Mouse (Mus musculus): ENCODE data around the gene Vsig1. TPM values are rescaled to one million over a fixed set of nuclear protein-coding genes. Genes with fewer than 3 reads are reported as not detected.

Vsig1 gene
- polyA plus RNA-seq, 1 experiment from 2014 or later: 119 TPM

DNA sequence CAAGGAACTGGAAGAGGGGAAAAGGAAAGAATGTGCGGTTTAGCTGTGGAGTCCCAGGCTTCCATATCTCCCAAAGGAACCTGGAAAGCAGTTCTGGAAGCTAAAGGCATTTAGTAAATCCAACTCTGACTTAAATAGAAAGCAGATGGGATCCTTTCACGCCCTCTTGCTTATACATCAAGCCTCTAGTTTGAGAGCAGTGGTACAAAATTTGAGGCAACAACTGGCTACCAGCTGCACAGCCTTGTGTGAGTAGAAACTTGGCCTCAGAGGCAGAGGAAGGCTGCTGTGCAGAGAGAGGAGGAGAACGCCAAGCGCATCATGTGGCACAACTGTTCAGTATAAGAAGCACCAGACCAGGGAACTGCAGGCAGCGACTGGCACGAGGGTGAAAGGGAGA, 13.9 kb downstream of the Vsig1 start:
- WGBS: 69% methylated on average over 6 of the region's 6 CpGs
- Histone ChIP-seq H3K36me3 (ENCODE audit: control insufficient read depth, insufficient read depth, low read length) (no peaks in the 10 kb centered on the region), H3K9me3 (ENCODE audit: control insufficient read depth, low read length) (no peaks in the 10 kb centered on the region), H3K4me2 (replicated peaks; ENCODE audit: low read depth) (no peak overlapping the region), H3K27ac (replicated peaks) (no peak overlapping the region), H3K4me3 (ENCODE audit: low read depth, low read length) (no peak overlapping the region), H3K4me1 (replicated peaks; ENCODE audit: control insufficient read depth, insufficient read depth) (no peaks in the 10 kb centered on the region), H3K9ac (ENCODE audit: low read length) (no peak overlapping the region), H3K27me3 (ENCODE audit: control insufficient read depth, insufficient read depth, low read length) (no peaks in the 10 kb centered on the region)
- TF ChIP-seq EP300 (optimal IDR thresholded peaks at IDR 0.05): no peak
- TF ChIP-seq CTCF (IDR thresholded peaks at IDR 0.05; ENCODE audit: low read depth): no peak
- DNase-seq (ENCODE audit: low spot score) (no peak), ATAC-seq (ENCODE audit: low FRiP score, low TSS enrichment) (no peak)

DNA sequence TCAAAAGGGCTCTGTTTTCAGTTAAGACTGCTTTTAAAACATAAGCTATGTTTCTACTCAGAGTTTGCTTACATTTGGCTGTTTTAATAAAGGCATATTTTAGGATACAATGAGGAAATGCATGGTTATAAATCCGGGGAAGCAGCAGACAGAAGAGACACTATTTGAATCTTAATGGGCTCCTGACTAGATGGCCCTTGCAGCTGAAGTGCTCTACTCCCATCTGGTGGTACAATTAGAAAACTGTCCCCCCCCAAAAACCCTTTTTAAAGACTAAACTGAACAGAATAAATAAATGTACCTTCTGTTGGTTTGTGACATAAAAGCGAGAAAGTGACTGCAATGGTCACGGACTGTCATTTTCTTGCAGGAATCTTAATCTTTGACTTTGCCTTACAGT, 24.7 kb downstream of the Vsig1 start:
- no peaks in the 10 kb centered on the region for H3K27me3 ChIP-seq (ENCODE audit: control insufficient read depth, insufficient read depth, low read length)
- ATAC-seq (ENCODE audit: low FRiP score, low TSS enrichment): no peak

DNA sequence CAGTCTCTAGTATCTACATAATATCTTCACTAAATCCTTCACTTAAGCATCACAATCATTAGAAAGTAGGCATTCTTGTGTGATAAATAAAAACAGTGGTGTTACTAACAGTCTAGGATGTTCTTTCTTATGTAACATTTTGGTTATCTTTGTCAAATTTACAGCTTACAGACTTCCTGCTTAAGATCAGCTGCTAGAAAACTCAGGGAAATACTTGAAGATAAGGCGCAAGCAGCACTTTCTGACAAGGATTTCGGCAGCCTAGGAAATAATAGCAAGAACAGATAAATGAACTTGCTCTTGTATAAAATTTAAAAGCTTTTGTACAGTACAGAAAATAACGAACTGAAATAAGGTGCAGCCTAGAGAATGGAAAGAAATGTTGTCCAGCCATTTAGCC, 25.9 kb downstream of the Vsig1 start:
- Histone ChIP-seq H3K27ac (replicated peaks) (no peak overlapping the region), H3K9me3 (ENCODE audit: control insufficient read depth, low read length) (no peaks in the 10 kb centered on the region), H3K36me3 (ENCODE audit: control insufficient read depth, insufficient read depth, low read length) (no peaks in the 10 kb centered on the region), H3K4me2 (replicated peaks; ENCODE audit: low read depth) (no peak overlapping the region), H3K27me3 (ENCODE audit: control insufficient read depth, insufficient read depth, low read length) (no peaks in the 10 kb centered on the region), H3K4me1 (replicated peaks; ENCODE audit: control insufficient read depth, insufficient read depth) (no peaks in the 10 kb centered on the region), H3K4me3 (ENCODE audit: low read depth, low read length) (no peak overlapping the region), H3K9ac (ENCODE audit: low read length) (no peak overlapping the region)
- no peak for TF ChIP-seq EP300 (optimal IDR thresholded peaks at IDR 0.05)
- no peak for TF ChIP-seq CTCF (IDR thresholded peaks at IDR 0.05; ENCODE audit: low read depth)
- 76% methylated on average over 3 of the region's 3 CpGs for WGBS
- DNase-seq (ENCODE audit: low spot score) (no peak), ATAC-seq (ENCODE audit: low FRiP score, low TSS enrichment) (no peak)

More for the DNA sequence above, 24.7 kb downstream of the Vsig1 start:
- DNase-seq (ENCODE audit: low spot score): no peak
- no peak overlapping the region for H3K9ac ChIP-seq (ENCODE audit: low read length)
- H3K4me1 ChIP-seq (replicated peaks; ENCODE audit: control insufficient read depth, insufficient read depth): no peaks in the 10 kb centered on the region
- no peak overlapping the region for H3K4me3 ChIP-seq (ENCODE audit: low read depth, low read length)
- no peak overlapping the region for H3K27ac ChIP-seq (replicated peaks)
- H3K36me3 ChIP-seq (ENCODE audit: control insufficient read depth, insufficient read depth, low read length): no peaks in the 10 kb centered on the region
- TF ChIP-seq EP300 (optimal IDR thresholded peaks at IDR 0.05) (no peak), CTCF (IDR thresholded peaks at IDR 0.05; ENCODE audit: low read depth) (peak; percentile 73)
- no peak overlapping the region for H3K4me2 ChIP-seq (replicated peaks; ENCODE audit: low read depth)
- whole genome bisulfite sequencing: 60% methylated on average over 3 of the region's 3 CpGs
- H3K9me3 ChIP-seq (ENCODE audit: control insufficient read depth, low read length): no peaks in the 10 kb centered on the region

DNA sequence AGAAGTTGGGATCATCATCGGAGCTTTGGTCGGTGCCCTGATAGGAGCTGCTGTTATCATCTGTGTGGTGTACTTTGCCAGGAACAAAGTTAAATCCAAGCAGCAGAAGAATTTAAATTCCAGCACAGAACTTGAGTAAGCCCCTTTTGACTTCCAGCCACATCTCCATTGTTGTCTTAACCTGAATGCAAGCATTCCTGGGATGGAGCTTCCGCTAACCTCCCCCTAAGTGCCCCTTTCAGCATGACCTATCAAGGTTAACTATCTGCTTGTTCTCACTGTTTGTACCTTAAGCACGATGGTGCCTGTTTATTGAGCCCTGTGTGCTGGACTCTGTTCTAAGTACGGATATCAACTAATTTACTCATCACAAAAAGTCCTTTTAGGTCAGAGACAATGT, 28.9 kb downstream of the Vsig1 start:
- no peak for DNase-seq (ENCODE audit: low spot score)
- Histone ChIP-seq H3K4me2 (replicated peaks; ENCODE audit: low read depth) (no peak overlapping the region), H3K4me3 (ENCODE audit: low read depth, low read length) (no peak overlapping the region), H3K36me3 (ENCODE audit: control insufficient read depth, insufficient read depth, low read length) (no peaks in the 10 kb centered on the region), H3K27me3 (ENCODE audit: control insufficient read depth, insufficient read depth, low read length) (no peaks in the 10 kb centered on the region), H3K27ac (replicated peaks) (no peak overlapping the region), H3K4me1 (replicated peaks; ENCODE audit: control insufficient read depth, insufficient read depth) (no peaks in the 10 kb centered on the region), H3K9ac (ENCODE audit: low read length) (no peak overlapping the region), H3K9me3 (ENCODE audit: control insufficient read depth, low read length) (no peaks in the 10 kb centered on the region)
- 51% methylated on average over 5 of the region's 5 CpGs for WGBS
- TF ChIP-seq EP300 (optimal IDR thresholded peaks at IDR 0.05) (no peak), CTCF (IDR thresholded peaks at IDR 0.05; ENCODE audit: low read depth) (no peak)
- ATAC-seq (ENCODE audit: low FRiP score, low TSS enrichment): no peak

DNA sequence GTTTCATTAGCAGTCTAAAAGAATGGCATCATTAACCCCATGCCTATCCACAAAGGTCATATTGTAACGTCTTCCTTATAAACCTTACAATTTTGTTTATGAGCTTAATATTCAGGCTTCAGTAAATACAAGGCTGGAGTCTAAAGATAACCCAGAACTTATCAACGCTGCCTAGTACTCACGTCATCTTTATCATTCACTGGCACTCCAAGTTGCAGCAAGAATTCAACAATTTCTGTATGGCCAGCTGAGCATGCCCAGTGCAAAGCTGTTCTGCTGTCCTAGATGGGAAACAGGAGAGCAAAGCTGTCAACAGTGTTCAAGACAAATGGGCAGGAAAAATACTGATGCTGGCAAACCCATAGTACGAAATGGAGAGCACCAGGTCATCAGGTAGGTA, 46.2 kb downstream of the Vsig1 start:
- DNase-seq (ENCODE audit: low spot score) (no peak), ATAC-seq (ENCODE audit: low FRiP score, low TSS enrichment) (no peak)
- H3K27me3 ChIP-seq (ENCODE audit: control insufficient read depth, insufficient read depth, low read length): no peaks in the 10 kb centered on the region
- 85% methylated on average over 4 of the region's 4 CpGs for WGBS
- no peaks in the 10 kb centered on the region for H3K36me3 ChIP-seq (ENCODE audit: control insufficient read depth, insufficient read depth, low read length)
- H3K9me3 ChIP-seq (ENCODE audit: control insufficient read depth, low read length): no peaks in the 10 kb centered on the region
- TF ChIP-seq CTCF (IDR thresholded peaks at IDR 0.05; ENCODE audit: low read depth) (no peak), EP300 (optimal IDR thresholded peaks at IDR 0.05) (no peak)
- H3K4me2 ChIP-seq (replicated peaks; ENCODE audit: low read depth): no peak overlapping the region
- no peak overlapping the region for H3K9ac ChIP-seq (ENCODE audit: low read length)
- no peak overlapping the region for H3K4me3 ChIP-seq (ENCODE audit: low read depth, low read length)
- no peak overlapping the region for H3K27ac ChIP-seq (replicated peaks)
- H3K4me1 ChIP-seq (replicated peaks; ENCODE audit: control insufficient read depth, insufficient read depth): no peaks in the 10 kb centered on the region

DNA sequence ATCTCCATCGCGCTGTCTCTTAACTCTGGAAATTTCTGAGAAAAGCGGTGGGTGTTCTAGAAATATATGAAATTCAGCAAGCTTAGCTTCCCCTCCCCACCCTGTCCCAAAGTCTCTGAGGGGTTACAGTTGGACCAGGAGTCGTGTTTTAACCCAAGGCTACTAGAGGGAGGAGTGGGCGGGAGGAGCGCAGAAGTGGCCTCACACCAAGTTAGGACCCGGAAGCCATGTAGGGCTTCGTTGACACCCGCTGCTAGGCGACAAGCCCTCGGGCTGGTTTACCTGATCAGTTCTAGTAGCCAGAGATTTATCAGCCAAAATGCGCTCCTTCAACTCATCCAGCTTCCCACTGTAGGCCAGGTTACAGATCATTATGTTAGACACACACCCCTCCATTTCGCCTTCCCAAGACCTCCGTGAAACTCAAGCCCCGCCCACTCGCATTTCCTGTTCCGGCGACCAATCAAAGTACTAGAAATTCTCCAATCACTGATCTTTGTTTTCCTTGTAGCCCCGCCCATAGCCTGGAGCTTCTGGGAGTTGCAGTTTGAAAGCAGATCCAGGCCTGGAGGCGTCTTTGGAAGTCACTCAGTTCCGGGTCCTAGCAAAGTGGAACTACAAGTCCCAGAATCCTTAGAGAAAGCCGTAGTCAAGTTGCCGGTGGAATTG, 49.0 kb downstream of the Vsig1 start, which contains the start of the genes Psmd10 and Atg4a:
Psmd10 (minus strand) TSS at position 457 of the 669 bp plus-strand sequence.
Atg4a (plus strand) TSS at position 636 of the 669 bp plus-strand sequence.
- Histone ChIP-seq H3K4me3 (ENCODE audit: low read depth, low read length) (peak within 1 kb of the TSS; percentile 49), H3K4me1 (replicated peaks; ENCODE audit: control insufficient read depth, insufficient read depth) (no peaks in the 10 kb centered on the region), H3K4me2 (replicated peaks; ENCODE audit: low read depth) (peak within 1 kb of the TSS; percentile 54), H3K9me3 (ENCODE audit: control insufficient read depth, low read length) (no peaks in the 10 kb centered on the region), H3K27me3 (ENCODE audit: control insufficient read depth, insufficient read depth, low read length) (no peaks in the 10 kb centered on the region), H3K9ac (ENCODE audit: low read length) (peak within 1 kb of the TSS; percentile 53), H3K36me3 (ENCODE audit: control insufficient read depth, insufficient read depth, low read length) (no peaks in the 10 kb centered on the region), H3K27ac (replicated peaks) (no peak within 1 kb of the TSS)
- DNase-seq (ENCODE audit: low spot score) (peak; percentile 89), ATAC-seq (ENCODE audit: low FRiP score, low TSS enrichment) (peak; percentile 99)
- WGBS: 18% methylated on average over 23 of the region's 23 CpGs
- no peak for TF ChIP-seq CTCF (IDR thresholded peaks at IDR 0.05; ENCODE audit: low read depth)
- TF ChIP-seq EP300 (optimal IDR thresholded peaks at IDR 0.05): no peak
